Mouse (Mus musculus): ENCODE data around the gene Myl3. TPM values are rescaled to one million over a fixed set of nuclear protein-coding genes. Genes with fewer than 3 reads are reported as not detected.

Myl3 gene
- polyA plus RNA-seq, 1 experiment from 2014 or later: 13.8 TPM

DNA sequence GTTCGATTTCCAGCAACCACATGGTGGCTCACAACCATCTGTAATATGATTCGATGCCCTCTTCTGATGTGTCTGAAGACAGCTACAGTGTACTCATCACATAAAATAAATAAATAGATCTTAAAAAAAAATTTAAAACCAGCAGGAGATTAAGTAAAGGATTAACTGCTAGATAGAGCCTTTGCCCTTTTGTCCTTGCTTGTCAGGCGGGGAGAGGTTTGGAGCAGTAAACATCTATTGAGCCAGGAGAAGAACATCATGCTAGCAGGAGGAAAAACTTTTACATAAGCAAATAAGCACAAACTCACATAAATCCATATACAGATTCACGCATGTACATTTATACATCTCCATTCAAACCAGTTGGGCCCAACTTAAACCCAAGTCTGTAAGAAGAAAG lies 29.1 kb upstream of the Myl3 start:
- H3K4me2 ChIP-seq (replicated peaks; ENCODE audit: low read depth, low read length): no peak overlapping the region

DNA sequence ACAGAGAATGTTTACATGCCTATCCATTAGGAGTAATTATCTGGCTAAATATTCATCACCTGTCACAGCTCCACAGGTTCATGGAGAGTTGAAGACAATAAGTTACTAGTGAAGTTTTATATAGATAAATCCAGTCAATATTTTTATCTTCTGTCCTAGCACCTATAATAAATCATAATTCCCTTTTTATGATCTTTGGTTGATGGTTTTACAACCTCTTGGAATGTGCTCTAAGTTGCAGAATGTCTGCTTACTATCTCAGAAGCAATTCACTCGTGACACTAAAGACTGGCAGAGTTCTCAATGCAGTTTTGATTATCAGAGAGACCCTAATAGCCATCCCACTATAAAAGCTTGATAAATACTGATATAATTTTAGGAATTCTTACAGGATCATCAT lies 28.3 kb upstream of the Myl3 start:
- H3K9me3 ChIP-seq (ENCODE audit: low read length): no peaks in the 10 kb centered on the region
- no peak overlapping the region for H3K9ac ChIP-seq (replicated peaks; ENCODE audit: low read depth)
- no peak overlapping the region for H3K4me3 ChIP-seq (ENCODE audit: low read depth, low read length)
- DNase-seq (ENCODE audit: low spot score): no peak
- 63% methylated on average over 1 of the region's 1 CpGs for WGBS
- H3K27ac ChIP-seq (ENCODE audit: low read length): no peak overlapping the region
- H3K36me3 ChIP-seq (ENCODE audit: insufficient read depth, low read length): no peaks in the 10 kb centered on the region
- no peaks in the 10 kb centered on the region for H3K4me1 ChIP-seq (ENCODE audit: insufficient read depth, low read depth, low read length)
- no peak for ATAC-seq
- no peaks in the 10 kb centered on the region for H3K27me3 ChIP-seq (replicated peaks; ENCODE audit: insufficient read depth, low read length)
- no peak overlapping the region for H3K4me2 ChIP-seq (replicated peaks; ENCODE audit: low read depth, low read length)
- TF ChIP-seq EP300 (IDR thresholded peaks at IDR 0.05) (no peak), CTCF (IDR thresholded peaks at IDR 0.05) (no peak)

More for the DNA sequence above, 29.1 kb upstream of the Myl3 start:
- no peaks in the 10 kb centered on the region for H3K4me1 ChIP-seq (ENCODE audit: insufficient read depth, low read depth, low read length)
- DNase-seq (ENCODE audit: low spot score) (no peak), ATAC-seq (no peak)
- no peaks in the 10 kb centered on the region for H3K27me3 ChIP-seq (replicated peaks; ENCODE audit: insufficient read depth, low read length)
- H3K36me3 ChIP-seq (ENCODE audit: insufficient read depth, low read length): no peaks in the 10 kb centered on the region
- no peak overlapping the region for H3K27ac ChIP-seq (ENCODE audit: low read length)
- no peak overlapping the region for H3K4me3 ChIP-seq (ENCODE audit: low read depth, low read length)
- H3K9me3 ChIP-seq (ENCODE audit: low read length): no peaks in the 10 kb centered on the region
- 85% methylated on average over 4 of the region's 4 CpGs for WGBS
- no peak overlapping the region for H3K9ac ChIP-seq (replicated peaks; ENCODE audit: low read depth)
- TF ChIP-seq CTCF (IDR thresholded peaks at IDR 0.05): no peak
- no peak for TF ChIP-seq EP300 (IDR thresholded peaks at IDR 0.05)

DNA sequence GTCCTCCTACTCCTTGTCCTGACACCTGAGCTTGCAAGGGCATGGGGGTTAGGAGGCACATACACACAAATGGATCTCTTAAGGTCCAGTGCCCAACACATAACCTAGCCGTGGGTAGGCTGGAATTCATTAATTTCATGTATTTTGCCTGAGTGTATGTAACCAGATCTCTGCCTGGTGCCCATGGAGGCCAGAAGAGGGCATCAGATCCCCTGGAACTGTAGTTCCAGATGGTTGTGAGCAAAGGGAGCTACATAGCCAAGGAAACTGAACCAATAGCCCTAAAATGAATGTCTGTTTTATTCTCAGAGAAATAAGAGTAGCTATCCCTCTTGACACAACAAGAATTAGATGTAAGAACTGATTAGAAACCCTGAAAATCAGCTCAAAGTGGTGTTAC lies 26.2 kb upstream of the Myl3 start:
- ATAC-seq: no peak
- no peak for DNase-seq (ENCODE audit: low spot score)
- Histone ChIP-seq H3K4me2 (replicated peaks; ENCODE audit: low read depth, low read length) (no peak overlapping the region), H3K4me3 (ENCODE audit: low read depth, low read length) (no peak overlapping the region), H3K4me1 (ENCODE audit: insufficient read depth, low read depth, low read length) (no peaks in the 10 kb centered on the region), H3K27ac (ENCODE audit: low read length) (no peak overlapping the region), H3K36me3 (ENCODE audit: insufficient read depth, low read length) (no peaks in the 10 kb centered on the region), H3K9me3 (ENCODE audit: low read length) (no peaks in the 10 kb centered on the region), H3K9ac (replicated peaks; ENCODE audit: low read depth) (no peak overlapping the region), H3K27me3 (replicated peaks; ENCODE audit: insufficient read depth, low read length) (no peaks in the 10 kb centered on the region)
- TF ChIP-seq EP300 (IDR thresholded peaks at IDR 0.05): no peak
- peak; percentile 54 for TF ChIP-seq CTCF (IDR thresholded peaks at IDR 0.05)
- 69% methylated on average over 1 of the region's 1 CpGs for WGBS

DNA sequence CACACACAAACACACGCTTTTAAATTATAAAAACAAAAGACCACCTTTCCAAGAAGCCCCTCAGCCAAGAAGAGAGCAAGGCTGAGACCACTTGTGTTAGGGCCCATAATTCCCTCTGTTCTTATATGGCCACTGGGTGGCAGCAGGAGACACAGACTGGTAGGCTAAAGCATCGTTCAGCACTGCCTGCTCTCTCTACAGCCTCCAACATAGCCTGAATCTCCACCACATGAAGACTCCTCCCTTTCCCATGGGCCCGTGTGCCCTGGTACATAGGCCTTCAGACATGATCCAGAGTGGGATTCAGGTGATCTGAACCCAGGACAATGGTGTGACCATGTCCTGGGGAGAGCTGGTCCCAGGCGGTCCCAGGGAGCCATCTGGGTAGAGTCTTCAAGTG lies 24.9 kb upstream of the Myl3 start:
- Histone ChIP-seq H3K9me3 (ENCODE audit: low read length) (no peaks in the 10 kb centered on the region), H3K4me1 (ENCODE audit: insufficient read depth, low read depth, low read length) (no peaks in the 10 kb centered on the region), H3K9ac (replicated peaks; ENCODE audit: low read depth) (no peak overlapping the region), H3K27me3 (replicated peaks; ENCODE audit: insufficient read depth, low read length) (no peaks in the 10 kb centered on the region), H3K27ac (ENCODE audit: low read length) (no peak overlapping the region), H3K4me2 (replicated peaks; ENCODE audit: low read depth, low read length) (no peak overlapping the region), H3K4me3 (ENCODE audit: low read depth, low read length) (no peak overlapping the region), H3K36me3 (ENCODE audit: insufficient read depth, low read length) (no peaks in the 10 kb centered on the region)
- DNase-seq (ENCODE audit: low spot score): peak; percentile 87
- TF ChIP-seq CTCF (IDR thresholded peaks at IDR 0.05): peak; percentile 91
- no peak for TF ChIP-seq EP300 (IDR thresholded peaks at IDR 0.05)
- peak; percentile 75 for ATAC-seq
- WGBS: 26% methylated on average over 4 of the region's 4 CpGs

DNA sequence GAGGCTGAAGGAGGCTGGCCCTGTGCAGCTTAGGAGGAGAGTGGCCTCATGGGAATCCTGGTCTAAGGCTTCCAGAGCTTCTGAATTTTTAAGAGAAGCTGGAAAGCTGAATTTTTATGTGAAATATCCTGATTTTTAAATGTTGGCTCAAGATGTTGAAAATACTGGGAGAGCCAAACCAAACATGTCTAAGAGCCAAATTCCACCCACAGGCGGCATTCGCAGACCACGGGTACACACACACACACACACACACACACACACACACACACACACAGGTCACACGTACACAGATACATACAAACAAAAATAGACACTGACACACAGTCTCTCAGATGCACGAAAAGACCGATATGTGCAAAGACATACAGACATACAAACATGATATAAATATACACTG lies 23.6 kb upstream of the Myl3 start:
- Histone ChIP-seq H3K4me3 (ENCODE audit: low read depth, low read length) (no peak overlapping the region), H3K4me2 (replicated peaks; ENCODE audit: low read depth, low read length) (no peak overlapping the region), H3K9me3 (ENCODE audit: low read length) (no peaks in the 10 kb centered on the region), H3K36me3 (ENCODE audit: insufficient read depth, low read length) (no peaks in the 10 kb centered on the region), H3K27me3 (replicated peaks; ENCODE audit: insufficient read depth, low read length) (no peaks in the 10 kb centered on the region), H3K9ac (replicated peaks; ENCODE audit: low read depth) (no peak overlapping the region), H3K4me1 (ENCODE audit: insufficient read depth, low read depth, low read length) (no peaks in the 10 kb centered on the region), H3K27ac (ENCODE audit: low read length) (no peak overlapping the region)
- no peak for ATAC-seq
- TF ChIP-seq EP300 (IDR thresholded peaks at IDR 0.05): no peak
- no peak for TF ChIP-seq CTCF (IDR thresholded peaks at IDR 0.05)
- 73% methylated on average over 6 of the region's 6 CpGs for WGBS
- no peak for DNase-seq (ENCODE audit: low spot score)

DNA sequence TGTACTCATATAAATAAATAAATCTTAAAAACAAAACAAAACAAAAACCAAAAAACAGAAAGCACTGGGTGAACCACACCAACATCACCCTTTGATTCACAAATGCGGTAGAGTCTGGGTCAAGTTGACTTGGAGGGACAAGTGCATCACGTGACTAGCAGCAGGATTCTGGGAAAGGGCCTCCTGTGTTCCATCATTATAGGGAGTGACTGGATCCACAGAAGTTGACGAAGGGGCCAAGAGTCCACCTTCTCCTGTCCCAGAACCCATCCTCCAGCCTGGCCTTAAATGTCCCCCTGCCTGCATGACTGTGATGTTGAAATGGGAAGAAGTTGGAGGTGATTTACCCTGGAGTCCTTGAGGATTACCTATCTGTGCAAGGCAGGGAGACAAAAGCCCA lies 22.9 kb upstream of the Myl3 start:
- WGBS: 68% methylated on average over 3 of the region's 3 CpGs
- Histone ChIP-seq H3K4me1 (ENCODE audit: insufficient read depth, low read depth, low read length) (no peaks in the 10 kb centered on the region), H3K4me3 (ENCODE audit: low read depth, low read length) (no peak overlapping the region), H3K9ac (replicated peaks; ENCODE audit: low read depth) (no peak overlapping the region), H3K4me2 (replicated peaks; ENCODE audit: low read depth, low read length) (no peak overlapping the region), H3K27me3 (replicated peaks; ENCODE audit: insufficient read depth, low read length) (no peaks in the 10 kb centered on the region), H3K9me3 (ENCODE audit: low read length) (no peaks in the 10 kb centered on the region), H3K36me3 (ENCODE audit: insufficient read depth, low read length) (no peaks in the 10 kb centered on the region), H3K27ac (ENCODE audit: low read length) (no peak overlapping the region)
- no peak for DNase-seq (ENCODE audit: low spot score)
- TF ChIP-seq CTCF (IDR thresholded peaks at IDR 0.05) (no peak), EP300 (IDR thresholded peaks at IDR 0.05) (no peak)
- no peak for ATAC-seq

DNA sequence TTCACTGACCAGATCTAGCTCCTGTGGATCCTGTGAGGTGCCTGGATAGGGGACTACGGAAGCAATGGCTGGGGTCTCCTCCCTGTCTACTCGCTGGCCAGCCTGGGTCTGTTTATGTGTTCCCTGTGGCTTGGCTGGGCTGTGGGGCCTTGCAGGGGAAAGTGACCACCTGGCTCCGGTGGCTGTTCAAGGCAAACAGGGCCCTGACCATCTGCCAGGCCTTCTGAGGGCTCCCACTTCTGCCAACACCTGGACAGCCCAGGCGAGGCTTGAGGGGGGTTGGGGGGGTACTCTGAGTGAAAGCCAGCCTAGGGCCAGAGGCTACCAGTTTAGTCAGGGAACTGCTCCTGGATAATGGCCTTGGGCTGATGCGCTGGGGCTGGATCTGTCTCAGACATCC lies 21.7 kb upstream of the Myl3 start:
- H3K4me2 ChIP-seq (replicated peaks; ENCODE audit: low read depth, low read length): no peak overlapping the region
- TF ChIP-seq EP300 (IDR thresholded peaks at IDR 0.05) (no peak), CTCF (IDR thresholded peaks at IDR 0.05) (no peak)
- ATAC-seq (no peak), DNase-seq (ENCODE audit: low spot score) (no peak)
- no peak overlapping the region for H3K9ac ChIP-seq (replicated peaks; ENCODE audit: low read depth)
- no peaks in the 10 kb centered on the region for H3K9me3 ChIP-seq (ENCODE audit: low read length)
- no peaks in the 10 kb centered on the region for H3K27me3 ChIP-seq (replicated peaks; ENCODE audit: insufficient read depth, low read length)
- WGBS: 53% methylated on average over 5 of the region's 5 CpGs
- no peak overlapping the region for H3K27ac ChIP-seq (ENCODE audit: low read length)
- no peak overlapping the region for H3K4me3 ChIP-seq (ENCODE audit: low read depth, low read length)
- H3K36me3 ChIP-seq (ENCODE audit: insufficient read depth, low read length): no peaks in the 10 kb centered on the region
- H3K4me1 ChIP-seq (ENCODE audit: insufficient read depth, low read depth, low read length): no peaks in the 10 kb centered on the region
